Mouse (Mus musculus): Measurements from ENCODE around the gene Fam209. TPM values are rescaled to one million over a fixed set of nuclear protein-coding genes. Genes with fewer than 3 reads are reported as not detected.

Fam209 gene
- polyA plus RNA-seq, 1 experiment from 2014 or later, result 0.41 TPM

GRCm38 (mm10) chr2:172481654-172482385 is 9.5 kb downstream of the Fam209 start:
- H3K9ac ChIP-seq (replicated peaks; ENCODE audit: low read depth), result no peak overlapping the region
- H3K4me1 ChIP-seq (ENCODE audit: insufficient read depth, low read depth, low read length), result no peaks in the 10 kb centered on the region
- ATAC-seq (no peak), DNase-seq (ENCODE audit: low spot score) (no peak)
- H3K4me2 ChIP-seq (replicated peaks; ENCODE audit: low read depth, low read length), result no peak overlapping the region
- H3K9me3 ChIP-seq (ENCODE audit: low read length), result no peaks in the 10 kb centered on the region
- WGBS, result 76% methylated on average over 16 of the region's 16 CpGs
- TF ChIP-seq EP300 (IDR thresholded peaks at IDR 0.05), result no peak
- TF ChIP-seq CTCF (IDR thresholded peaks at IDR 0.05), result no peak
- H3K27ac ChIP-seq (ENCODE audit: low read length), result no peak overlapping the region
- no peaks in the 10 kb centered on the region for H3K36me3 ChIP-seq (ENCODE audit: insufficient read depth, low read length)
- no peaks in the 10 kb centered on the region for H3K27me3 ChIP-seq (replicated peaks; ENCODE audit: insufficient read depth, low read length)
- no peak overlapping the region for H3K4me3 ChIP-seq (ENCODE audit: low read depth, low read length)

GRCm38 (mm10) chr2:172483766-172484413 is 11.6 kb downstream of the Fam209 start:
- Histone ChIP-seq H3K4me2 (replicated peaks; ENCODE audit: low read depth, low read length) (no peak overlapping the region), H3K36me3 (ENCODE audit: insufficient read depth, low read length) (no peaks in the 10 kb centered on the region), H3K27me3 (replicated peaks; ENCODE audit: insufficient read depth, low read length) (no peaks in the 10 kb centered on the region), H3K4me1 (ENCODE audit: insufficient read depth, low read depth, low read length) (no peaks in the 10 kb centered on the region), H3K27ac (ENCODE audit: low read length) (no peak overlapping the region), H3K9ac (replicated peaks; ENCODE audit: low read depth) (no peak overlapping the region), H3K9me3 (ENCODE audit: low read length) (no peaks in the 10 kb centered on the region), H3K4me3 (ENCODE audit: low read depth, low read length) (no peak overlapping the region)
- no peak for TF ChIP-seq CTCF (IDR thresholded peaks at IDR 0.05)
- WGBS, result 74% methylated on average over 14 of the region's 14 CpGs
- DNase-seq (ENCODE audit: low spot score), result no peak
- no peak for ATAC-seq

GRCm38 (mm10) chr2:172484696-172485370 is 12.5 kb downstream of the Fam209 start:
- Histone ChIP-seq H3K36me3 (ENCODE audit: insufficient read depth, low read length) (no peaks in the 10 kb centered on the region), H3K9me3 (ENCODE audit: low read length) (no peaks in the 10 kb centered on the region), H3K9ac (replicated peaks; ENCODE audit: low read depth) (no peak overlapping the region), H3K4me1 (ENCODE audit: insufficient read depth, low read depth, low read length) (no peaks in the 10 kb centered on the region), H3K4me3 (ENCODE audit: low read depth, low read length) (no peak overlapping the region), H3K4me2 (replicated peaks; ENCODE audit: low read depth, low read length) (no peak overlapping the region), H3K27ac (ENCODE audit: low read length) (no peak overlapping the region), H3K27me3 (replicated peaks; ENCODE audit: insufficient read depth, low read length) (no peaks in the 10 kb centered on the region)
- DNase-seq (ENCODE audit: low spot score) (no peak), ATAC-seq (no peak)
- TF ChIP-seq EP300 (IDR thresholded peaks at IDR 0.05) (no peak), CTCF (IDR thresholded peaks at IDR 0.05) (no peak)
- WGBS, result 40% methylated on average over 12 of the region's 12 CpGs

GRCm38 (mm10) chr2:172496736-172497345 is 24.5 kb downstream of the Fam209 start:
- Histone ChIP-seq H3K27ac (ENCODE audit: low read length) (no peak overlapping the region), H3K9me3 (ENCODE audit: low read length) (no peaks in the 10 kb centered on the region), H3K4me3 (ENCODE audit: low read depth, low read length) (no peak overlapping the region), H3K27me3 (replicated peaks; ENCODE audit: insufficient read depth, low read length) (no peaks in the 10 kb centered on the region), H3K4me2 (replicated peaks; ENCODE audit: low read depth, low read length) (no peak overlapping the region), H3K4me1 (ENCODE audit: insufficient read depth, low read depth, low read length) (no peaks in the 10 kb centered on the region), H3K9ac (replicated peaks; ENCODE audit: low read depth) (no peak overlapping the region), H3K36me3 (ENCODE audit: insufficient read depth, low read length) (no peaks in the 10 kb centered on the region)
- ATAC-seq (no peak), DNase-seq (ENCODE audit: low spot score) (no peak)
- TF ChIP-seq CTCF (IDR thresholded peaks at IDR 0.05) (no peak), EP300 (IDR thresholded peaks at IDR 0.05) (no peak)
- WGBS, result 54% methylated on average over 8 of the region's 8 CpGs

- Histone ChIP-seq H3K27me3 (replicated peaks; ENCODE audit: insufficient read depth, low read length) (no peaks in the 10 kb centered on the region), H3K36me3 (ENCODE audit: insufficient read depth, low read length) (no peaks in the 10 kb centered on the region), H3K4me3 (ENCODE audit: low read depth, low read length) (no peak overlapping the region), H3K27ac (ENCODE audit: low read length) (no peak overlapping the region), H3K9ac (replicated peaks; ENCODE audit: low read depth) (no peak overlapping the region), H3K4me2 (replicated peaks; ENCODE audit: low read depth, low read length) (no peak overlapping the region), H3K9me3 (ENCODE audit: low read length) (no peaks in the 10 kb centered on the region), H3K4me1 (ENCODE audit: insufficient read depth, low read depth, low read length) (no peaks in the 10 kb centered on the region)
- no peak for TF ChIP-seq EP300 (IDR thresholded peaks at IDR 0.05)
- no peak for TF ChIP-seq CTCF (IDR thresholded peaks at IDR 0.05)
- WGBS, result 50% methylated on average over 3 of the region's 3 CpGs
- ATAC-seq (no peak), DNase-seq (ENCODE audit: low spot score) (no peak)
Observed at GRCm38 (mm10) chr2:172498823-172499222, 26.5 kb downstream of the Fam209 start.

- H3K27ac ChIP-seq (ENCODE audit: low read length), result no peak overlapping the region
- H3K9me3 ChIP-seq (ENCODE audit: low read length), result no peaks in the 10 kb centered on the region
- no peaks in the 10 kb centered on the region for H3K36me3 ChIP-seq (ENCODE audit: insufficient read depth, low read length)
- no peaks in the 10 kb centered on the region for H3K27me3 ChIP-seq (replicated peaks; ENCODE audit: insufficient read depth, low read length)
- no peak overlapping the region for H3K4me2 ChIP-seq (replicated peaks; ENCODE audit: low read depth, low read length)
- no peaks in the 10 kb centered on the region for H3K4me1 ChIP-seq (ENCODE audit: insufficient read depth, low read depth, low read length)
- H3K9ac ChIP-seq (replicated peaks; ENCODE audit: low read depth), result no peak overlapping the region
- ATAC-seq (no peak), DNase-seq (ENCODE audit: low spot score) (no peak)
- H3K4me3 ChIP-seq (ENCODE audit: low read depth, low read length), result no peak overlapping the region
- TF ChIP-seq CTCF (IDR thresholded peaks at IDR 0.05) (no peak), EP300 (IDR thresholded peaks at IDR 0.05) (no peak)
- WGBS, result 21% methylated on average over 7 of the region's 7 CpGs
Observed at GRCm38 (mm10) chr2:172500752-172501316, 28.5 kb downstream of the Fam209 start.
